Mouse (Mus musculus) hindbrain, postnatal 0 days (tissue): ENCODE measurements around the gene Lrp1. TPM values are rescaled to one million over a fixed set of nuclear protein-coding genes. Genes with fewer than 3 reads are reported as not detected.

Experiments used
- ATAC-seq: fragments of 200-750 bp; cut with Nextera tagmentation; 2 replicates; pipeline ENCODE4 v1.8.0; 2017; ENCODE audit warnings: mild to moderate bottlenecking, moderate TSS enrichment, moderate library complexity
- DNase-seq: peaks from one replicate; pipeline ENCODE4 v3.0.0-alpha.2; 2015; ENCODE audit warnings: low spot score
- H3K27ac ChIP-seq: fragments of 300-500 bp; sonication (generic); 2 replicates; pipeline ENCODE4 v1.5.1; 2014; ENCODE audit warnings: mild to moderate bottlenecking
- H3K27me3 ChIP-seq: fragments of 300-500 bp; sonication (generic); 2 replicates; pipeline ENCODE4 v1.6.1; 2014; ENCODE audit warnings: low read length, mixed read lengths; ENCODE audit not compliant: insufficient read depth
- H3K36me3 ChIP-seq: fragments of 300-500 bp; sonication (generic); 2 replicates; pipeline ENCODE4 v1.6.1; 2014; ENCODE audit warnings: low read length, mixed read lengths; ENCODE audit not compliant: insufficient read depth
- H3K4me1 ChIP-seq: fragments of 300-500 bp; sonication (generic); 2 replicates; pipeline ENCODE4 v1.6.1; 2014; ENCODE audit warnings: antibody characterized with exemption, low read length, mixed read lengths; ENCODE audit not compliant: insufficient read depth
- H3K4me2 ChIP-seq: fragments of 300-500 bp; sonication (generic); 2 replicates; pipeline ENCODE4 v1.6.1; 2014; ENCODE audit warnings: low read depth, mild to moderate bottlenecking, low read length, moderate library complexity, mixed read lengths
- H3K4me3 ChIP-seq: fragments of 300-500 bp; sonication (generic); 2 replicates; pipeline ENCODE4 v1.5.1; 2014; ENCODE audit warnings: low read length
- H3K9ac ChIP-seq: fragments of 300-500 bp; sonication (generic); replicated peaks from 2 replicates; pipeline ENCODE4 v1.6.1; 2014; ENCODE audit warnings: mild to moderate bottlenecking, low read length, moderate library complexity, mixed read lengths
- H3K9me3 ChIP-seq: fragments of 300-500 bp; sonication (generic); 2 replicates; pipeline ENCODE4 v1.6.1; 2016; ENCODE audit warnings: low read length, mixed read lengths
- CTCF ChIP-seq: IDR thresholded peaks from 2 replicates; pipeline ENCODE4 v1.5.1; 2016; ENCODE audit warnings: antibody characterized with exemption, control low read depth, low read depth
- WGBS: fragments of 180-500 bp; shearing (Covaris S2); extraction: QIAGEN DNeasy Blood & Tissue Kit; methylation state at CpG from one replicate; pipeline ENCODE4 v1.1.7; 2014; 5-methylcytosine and 5-hydroxymethylcytosine counted together
- polyA plus RNA-seq: library from polyadenylated mRNA; unstranded; fragments of >200 nt; fragmentation: Nextera tagmentation; extraction: Ambion mirVana; gene quantifications from 2 replicates; pipeline ENCODE4 v1.2.1, GENCODE M21; 2015
- total RNA-seq: library from RNA; depleted of rRNA; stranded (reverse); fragments of >200 nt; gene quantifications from 2 replicates; pipeline ENCODE4 v1.2.3, GENCODE M21; 2014

Gene Lrp1
- total and polyA plus RNA-seq, 2 experiments from 2014 or later = 75.5 to 245 TPM

DNA sequence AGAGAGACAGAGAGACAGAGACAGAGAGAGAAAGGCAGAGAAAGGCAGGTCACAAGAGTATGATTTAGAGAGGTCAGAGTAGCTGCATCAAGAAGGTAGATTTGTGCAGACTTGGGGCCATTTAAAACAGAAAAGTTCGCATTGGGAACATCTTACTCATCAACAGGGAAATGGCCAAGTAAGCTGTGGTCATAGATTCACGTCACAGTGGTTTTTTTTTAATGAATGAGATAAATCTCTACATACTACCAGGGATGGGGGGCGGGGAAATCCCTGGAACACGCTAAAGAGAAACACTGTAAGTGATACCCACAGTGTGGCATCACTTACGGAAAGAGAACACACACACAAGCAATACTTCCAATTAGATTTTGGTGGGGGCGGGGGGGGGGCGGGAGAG is 13.9 kb downstream of the Lrp1 start:
- Histone ChIP-seq H3K4me3 (no peak overlapping the region), H3K27me3 (no peaks in the 10 kb centered on the region), H3K4me2 (no peak overlapping the region), H3K36me3 (peaks cover 61% of the 10 kb centered on the region), H3K9ac (no peak overlapping the region), H3K4me1 (no peaks in the 10 kb centered on the region), H3K9me3 (no peaks in the 10 kb centered on the region), H3K27ac (no peak overlapping the region)
- TF ChIP-seq CTCF = no peak
- DNase-seq = no peak
- ATAC-seq = no peak
- WGBS = 92% methylated on average over 7 of the region's 7 CpGs

DNA sequence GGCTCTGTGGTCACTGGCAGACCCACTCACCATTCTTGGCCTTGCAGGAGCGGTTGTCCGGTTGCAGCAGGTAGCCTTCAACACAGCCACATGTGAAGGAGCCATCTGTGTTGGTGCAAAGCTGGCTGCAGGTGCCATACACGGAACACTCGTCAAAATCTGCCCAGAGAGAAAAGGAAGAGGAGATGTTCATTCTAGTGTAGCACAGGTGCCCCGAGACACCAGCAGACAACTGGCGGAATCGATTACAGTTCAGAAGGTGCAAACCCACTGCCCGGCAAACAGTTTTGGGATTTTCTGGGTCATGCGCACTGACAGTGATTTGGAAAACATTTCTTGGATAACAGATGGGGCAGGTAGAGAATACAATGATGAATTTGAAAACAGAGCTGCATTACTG is 15.2 kb downstream of the Lrp1 start:
- Histone ChIP-seq H3K9me3 (no peaks in the 10 kb centered on the region), H3K4me1 (no peaks in the 10 kb centered on the region), H3K9ac (no peak overlapping the region), H3K27me3 (no peaks in the 10 kb centered on the region), H3K4me3 (no peak overlapping the region), H3K36me3 (peaks cover 63% of the 10 kb centered on the region), H3K27ac (no peak overlapping the region), H3K4me2 (no peak overlapping the region)
- no peak for DNase-seq
- ATAC-seq = no peak
- 90% methylated on average over 9 of the region's 9 CpGs for WGBS
- no peak for TF ChIP-seq CTCF

DNA sequence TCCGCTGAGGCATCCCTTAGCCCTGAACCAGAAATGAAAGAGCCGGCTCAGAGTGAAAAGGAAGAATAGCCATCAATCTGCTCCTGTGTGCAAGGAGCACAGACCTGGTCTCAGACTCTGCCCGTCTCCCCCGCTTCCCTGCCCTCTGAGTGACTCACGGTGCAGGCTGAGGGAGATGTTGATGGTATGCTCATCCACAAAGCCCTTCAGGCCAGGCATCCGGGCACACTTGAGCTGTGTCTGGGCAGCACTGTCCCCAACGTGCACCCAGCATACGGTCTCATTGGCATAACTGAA is 15.7 kb downstream of the Lrp1 start:
- Histone ChIP-seq H3K27me3 (no peaks in the 10 kb centered on the region), H3K4me1 (no peaks in the 10 kb centered on the region), H3K4me3 (no peak overlapping the region), H3K36me3 (peaks cover 62% of the 10 kb centered on the region), H3K4me2 (no peak overlapping the region), H3K9ac (no peak overlapping the region), H3K27ac (no peak overlapping the region), H3K9me3 (no peaks in the 10 kb centered on the region)
- 79% methylated on average over 8 of the region's 8 CpGs for WGBS
- no peak for DNase-seq
- TF ChIP-seq CTCF = no peak
- ATAC-seq = no peak

DNA sequence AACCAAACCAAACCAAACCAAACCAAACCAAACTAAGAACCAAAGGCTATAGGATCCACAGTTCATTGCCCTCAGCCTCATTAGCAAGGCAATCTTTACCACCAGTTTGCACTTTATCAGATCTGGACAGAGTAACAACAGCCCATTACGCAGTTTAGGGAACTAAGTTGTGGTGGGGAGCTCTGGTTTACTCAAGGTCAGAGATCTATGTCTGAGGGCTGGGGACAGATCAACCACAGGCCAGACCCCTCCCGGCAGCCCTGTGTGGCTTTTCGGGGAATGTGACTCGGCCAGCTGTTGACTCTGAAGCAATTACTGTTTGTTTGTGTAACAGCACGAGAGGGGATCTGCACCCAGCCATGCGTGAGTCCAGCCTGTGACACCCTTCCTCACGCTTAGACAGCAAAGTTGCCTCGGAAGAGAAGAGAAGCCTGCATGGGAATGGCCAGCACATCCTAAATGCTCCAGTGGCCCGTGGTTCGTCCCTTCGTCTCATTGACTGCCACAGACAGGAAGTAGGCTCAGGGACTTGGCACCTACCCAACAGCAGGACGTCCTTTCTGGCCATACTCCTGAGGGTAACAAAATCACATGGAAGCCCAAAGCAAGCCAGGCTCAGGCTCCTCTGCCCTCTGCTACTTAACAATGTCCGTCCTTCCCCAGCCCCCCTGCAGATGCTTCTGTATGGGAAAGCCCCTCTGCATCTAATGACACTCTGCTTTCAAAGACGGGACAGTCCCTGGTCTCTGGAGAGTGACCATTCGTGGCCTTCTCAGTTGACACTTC is 16.3 kb downstream of the Lrp1 start:
- Histone ChIP-seq H3K9me3 (no peaks in the 10 kb centered on the region), H3K4me2 (no peak overlapping the region), H3K27me3 (no peaks in the 10 kb centered on the region), H3K4me3 (no peak overlapping the region), H3K9ac (no peak overlapping the region), H3K36me3 (peaks cover 57% of the 10 kb centered on the region), H3K4me1 (peaks cover 5% of the 10 kb centered on the region; the same call in 1 of the 2 replicates), H3K27ac (no peak overlapping the region)
- WGBS = 54% methylated on average over 15 of the region's 15 CpGs
- ATAC-seq (peak; percentile 19; the same call in 1 of the 2 replicates), DNase-seq (peak; percentile 33)
- no peak for TF ChIP-seq CTCF

DNA sequence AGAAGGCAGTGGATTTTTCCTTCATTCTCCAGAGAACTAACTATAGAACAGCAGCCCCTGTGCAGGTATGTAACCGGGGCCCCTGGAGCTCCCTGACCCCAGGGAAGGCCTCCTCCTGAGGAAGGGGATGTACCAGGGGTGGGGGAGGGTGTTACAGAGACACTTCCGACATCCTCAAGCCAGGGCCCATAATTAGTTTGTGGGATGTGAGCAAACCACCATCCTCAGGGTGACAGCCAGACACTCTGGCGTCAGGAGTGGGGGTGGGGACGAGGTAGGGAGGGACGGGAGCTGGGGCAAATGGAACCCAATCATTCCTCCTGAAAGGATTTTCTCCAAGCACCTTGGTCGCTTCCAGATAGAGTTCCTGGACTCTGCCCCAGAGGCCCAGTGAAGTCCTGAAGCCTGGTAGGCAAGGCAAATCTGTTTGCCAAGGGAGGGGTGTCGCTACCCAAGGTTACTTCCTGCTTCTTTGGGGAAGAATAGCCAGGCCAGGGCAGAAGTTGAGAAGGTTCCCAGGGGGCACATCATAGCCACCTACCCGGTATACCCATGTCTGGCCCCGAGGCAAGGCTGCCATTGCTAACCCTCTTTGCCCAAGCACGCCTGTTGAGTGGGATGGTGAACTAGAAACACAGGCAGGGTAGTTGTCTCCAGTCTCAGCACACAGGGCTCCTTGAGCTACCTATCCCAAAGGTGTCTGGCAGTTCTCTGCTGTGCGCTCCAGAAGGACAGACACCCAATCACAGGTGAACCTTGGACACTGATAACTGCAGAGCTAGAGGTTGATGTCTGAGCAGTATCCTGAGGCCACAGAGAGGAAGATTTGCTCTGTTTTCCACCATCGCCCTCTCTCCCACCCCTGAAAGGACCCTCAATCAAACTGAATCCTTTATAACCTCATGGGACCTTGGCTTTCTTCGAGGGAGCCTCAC is 17.2 kb downstream of the Lrp1 start:
- ATAC-seq = no peak

DNA sequence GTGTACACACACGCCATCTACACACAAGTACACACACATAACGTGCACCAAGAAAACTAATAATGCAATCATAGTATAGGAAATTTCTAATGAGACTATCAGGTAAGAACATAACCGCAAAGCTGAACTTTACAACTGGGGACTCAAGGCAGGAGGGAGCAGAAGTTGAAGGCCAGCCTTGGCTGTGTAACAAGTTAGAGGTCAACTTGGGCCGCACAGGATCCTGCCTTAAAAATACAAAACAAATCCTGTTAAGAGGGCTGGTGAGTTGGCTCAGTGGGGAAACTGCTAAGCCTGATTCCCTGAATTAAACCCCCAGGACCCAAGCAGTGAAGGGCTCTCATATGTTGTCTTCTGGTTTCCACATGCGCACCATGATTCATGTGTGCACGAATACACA is 18.8 kb downstream of the Lrp1 start:
- WGBS = 91% methylated on average over 6 of the region's 6 CpGs
- Histone ChIP-seq H3K9ac (no peak overlapping the region), H3K4me2 (no peak overlapping the region), H3K27me3 (no peaks in the 10 kb centered on the region), H3K9me3 (no peaks in the 10 kb centered on the region), H3K36me3 (peaks cover 41% of the 10 kb centered on the region), H3K27ac (no peak overlapping the region), H3K4me3 (no peak overlapping the region), H3K4me1 (peaks cover 8% of the 10 kb centered on the region; the same call in 1 of the 2 replicates)
- TF ChIP-seq CTCF = no peak
- DNase-seq (no peak), ATAC-seq (no peak)

More for the DNA sequence above, 17.2 kb downstream of the Lrp1 start:
- Histone ChIP-seq H3K4me3 (no peak overlapping the region), H3K4me1 (peaks cover 6% of the 10 kb centered on the region; the same call in 1 of the 2 replicates), H3K9ac (no peak overlapping the region), H3K27me3 (no peaks in the 10 kb centered on the region), H3K4me2 (no peak overlapping the region), H3K36me3 (peaks cover 48% of the 10 kb centered on the region), H3K27ac (no peak overlapping the region), H3K9me3 (no peaks in the 10 kb centered on the region)
- no peak for TF ChIP-seq CTCF
- no peak for DNase-seq
- WGBS = 77% methylated on average over 13 of the region's 13 CpGs
